Comparison of ENCODE assay signal across 10 mouse cellular contexts in genomic region chr19:57417800-57418580, GRCm38 (mm10). TPM values are rescaled to one million over a fixed set of nuclear protein-coding genes. Genes with fewer than 3 reads are reported as not detected.
A peak's percentile ranks its signal among the peaks of the same experiment; 100 is the strongest.
DNase-seq lines count a peak whose midpoint lies in the region; ATAC-seq and TF ChIP-seq lines count a peak whose summit lies in the region.
"Had no signal": no experiment of that assay in that cellular context is flagged by ENCODE, and none has a peak within 500 bp of the region (broad histone marks: within the 10 kb centered on the region; RNA-seq: fewer than 3 reads in every experiment).

No protein-coding gene starts in this region.

- no peak for ATAC-seq in forebrain, embryonic 16.5 days
- no peak for ATAC-seq in hindbrain, embryonic 11.5 days (ENCODE audit: low FRiP score)
- peak; percentile 73 for ATAC-seq in liver, embryonic 13.5 days (ENCODE audit: low read depth)

- no peak for DNase-seq in forebrain, embryonic 10.5 days (ENCODE audit: extremely low spot score, low spot score)
- DNase-seq in hindbrain, embryonic 11.5 days (ENCODE audit: low spot score), result peak; percentile 36
- DNase-seq in liver, embryonic 13.5 days, result no peak
- no peak for DNase-seq in left cerebral cortex, postnatal 36 days (ENCODE audit: low spot score in 2 of 2)
- no peak for DNase-seq in spleen, adult 18-20 months
- no peak for DNase-seq in left cerebral cortex, postnatal 4 days
- DNase-seq: adrenal gland, adult 2 months; lung, postnatal 10 days had no signal

- no peaks in the 10 kb centered on the region for H3K36me3 ChIP-seq in forebrain, embryonic 10.5 days (replicated peaks)
- H3K36me3 ChIP-seq in forebrain, embryonic 16.5 days (ENCODE audit: control insufficient read depth, insufficient read depth), result no peaks in the 10 kb centered on the region
- H3K36me3 ChIP-seq in E14TG2a.4 (ENCODE audit: insufficient read depth, low read length), result no peaks in the 10 kb centered on the region
- no peaks in the 10 kb centered on the region for H3K36me3 ChIP-seq in hindbrain, embryonic 11.5 days (ENCODE audit: control insufficient read depth, insufficient read depth, low read length)
- H3K36me3 ChIP-seq in liver, embryonic 13.5 days, result no peaks in the 10 kb centered on the region

- H3K9ac ChIP-seq in forebrain, embryonic 16.5 days (replicated peaks; ENCODE audit: low read depth, low read length), result no peak overlapping the region
- H3K9ac ChIP-seq in hindbrain, embryonic 11.5 days (ENCODE audit: low read depth, low read length), result no peak overlapping the region
- H3K9ac ChIP-seq in liver, embryonic 13.5 days, result no peak overlapping the region

- TF ChIP-seq CTCF in E14TG2a.4 (conservative IDR thresholded peaks at IDR 0.05; ENCODE audit: low read length), result no peak

- H3K9me3 ChIP-seq in forebrain, embryonic 10.5 days, result no peaks in the 10 kb centered on the region
- no peaks in the 10 kb centered on the region for H3K9me3 ChIP-seq in forebrain, embryonic 16.5 days (ENCODE audit: control insufficient read depth, low read length)
- no peaks in the 10 kb centered on the region for H3K9me3 ChIP-seq in E14TG2a.4 (ENCODE audit: low read length)
- no peaks in the 10 kb centered on the region for H3K9me3 ChIP-seq in hindbrain, embryonic 11.5 days (ENCODE audit: control insufficient read depth, low read length)
- no peaks in the 10 kb centered on the region for H3K9me3 ChIP-seq in liver, embryonic 13.5 days (replicated peaks)

- H3K4me3 ChIP-seq in forebrain, embryonic 10.5 days, result peak overlapping the region; percentile 37
- H3K4me3 ChIP-seq in forebrain, embryonic 16.5 days (replicated peaks; ENCODE audit: low read length), result no peak overlapping the region
- peak overlapping the region; percentile 52 for H3K4me3 ChIP-seq in E14TG2a.4 (replicated peaks; ENCODE audit: low read length)
- H3K4me3 ChIP-seq in hindbrain, embryonic 11.5 days (ENCODE audit: low read depth, low read length), result no peak overlapping the region
- peak overlapping the region; percentile 18; the same call in 1 of the 2 replicates for H3K4me3 ChIP-seq in liver, embryonic 13.5 days (replicated peaks)

- peaks cover 21% of the 10 kb centered on the region for H3K4me1 ChIP-seq in forebrain, embryonic 10.5 days
- no peaks in the 10 kb centered on the region for H3K4me1 ChIP-seq in forebrain, embryonic 16.5 days (replicated peaks; ENCODE audit: control insufficient read depth, insufficient read depth, low read length)
- H3K4me1 ChIP-seq in E14TG2a.4 (replicated peaks; ENCODE audit: low read depth, low read length), result peaks cover 15% of the 10 kb centered on the region
- peaks cover 2% of the 10 kb centered on the region; the same call in 1 of the 2 replicates for H3K4me1 ChIP-seq in hindbrain, embryonic 11.5 days (replicated peaks; ENCODE audit: control insufficient read depth, insufficient read depth, low read length)
- peaks cover 12% of the 10 kb centered on the region for H3K4me1 ChIP-seq in liver, embryonic 13.5 days (replicated peaks)

- no peak overlapping the region for H3K4me2 ChIP-seq in forebrain, embryonic 16.5 days (ENCODE audit: low read length)
- peak overlapping the region; percentile 27 for H3K4me2 ChIP-seq in hindbrain, embryonic 11.5 days (replicated peaks; ENCODE audit: low read depth, low read length)
- H3K4me2 ChIP-seq in liver, embryonic 13.5 days, result peak overlapping the region; percentile 51

- intact Hi-C loops in left cerebral cortex, postnatal 36 days (cut with DNase I), result no loop called here
- intact Hi-C loops in left cerebral cortex, postnatal 4 days (cut with DNase I), result no loop called here

- peaks cover 32% of the 10 kb centered on the region for H3K27me3 ChIP-seq in forebrain, embryonic 10.5 days (ENCODE audit: poor library complexity, severe bottlenecking)
- peaks cover 3% of the 10 kb centered on the region; the same call in 1 of the 2 replicates for H3K27me3 ChIP-seq in forebrain, embryonic 16.5 days (replicated peaks; ENCODE audit: control insufficient read depth, insufficient read depth, low read length)
- H3K27me3 ChIP-seq in E14TG2a.4 (ENCODE audit: insufficient read depth, low read length), result peaks cover 11% of the 10 kb centered on the region
- no peaks in the 10 kb centered on the region for H3K27me3 ChIP-seq in hindbrain, embryonic 11.5 days (ENCODE audit: control insufficient read depth, insufficient read depth, low read length)
- H3K27me3 ChIP-seq in liver, embryonic 13.5 days, result no peaks in the 10 kb centered on the region

- 24% methylated on average over 17 of the region's 17 CpGs for WGBS in forebrain, embryonic 10.5 days
- 26% methylated on average over 16 of the region's 17 CpGs for WGBS in forebrain, embryonic 16.5 days
- WGBS in hindbrain, embryonic 11.5 days, result 17% methylated on average over 17 of the region's 17 CpGs
- WGBS in liver, embryonic 13.5 days (ENCODE audit: insufficient replicate concordance), result 23% methylated on average over 17 of the region's 17 CpGs

- H3K27ac ChIP-seq in forebrain, embryonic 10.5 days, result no peak overlapping the region; the same call in 1 of the 2 replicates
- no peak overlapping the region for H3K27ac ChIP-seq in forebrain, embryonic 16.5 days (ENCODE audit: low read length)
- H3K27ac ChIP-seq in hindbrain, embryonic 11.5 days (ENCODE audit: low read depth, low read length), result no peak overlapping the region
- H3K27ac ChIP-seq in liver, embryonic 13.5 days, result no peak overlapping the region

RNA-seq across cellular contexts. Expression of gene Trub1, which starts 34.7 kb away (rescaled TPM):
- polyA plus RNA-seq in forebrain, embryonic 10.5 days (2016; fragmentation: Nextera tagmentation; extraction: Ambion mirVana), result 23.4 and 25.0 TPM in 2 replicates
- 17.3 and 18.5 TPM in 2 replicates for polyA plus RNA-seq in forebrain, embryonic 16.5 days (2015; fragmentation: Nextera tagmentation; extraction: Ambion mirVana)
- 14.8 and 17.8 TPM in 2 replicates for polyA plus RNA-seq in hindbrain, embryonic 11.5 days (2014; fragmentation: Nextera tagmentation; extraction: Ambion mirVana)
- 12.4 and 13.1 TPM in 2 replicates for polyA plus RNA-seq in liver, embryonic 13.5 days (2015; fragmentation: Nextera tagmentation; extraction: Ambion mirVana)
- 10 to 100 TPM; 19.2 to 20.6 TPM for total RNA-seq in left cerebral cortex, postnatal 36 days (2021)
- 10 to 100 TPM; 19.7 to 20.6 TPM for total RNA-seq in left cerebral cortex, postnatal 4 days (2021)

RNA-seq across cellular contexts. Expression of gene Fam160b1, which starts 57.5 kb away (rescaled TPM):
- 9.4 and 9.5 TPM in 2 replicates for polyA plus RNA-seq in forebrain, embryonic 10.5 days (2016; fragmentation: Nextera tagmentation; extraction: Ambion mirVana)
- polyA plus RNA-seq in forebrain, embryonic 16.5 days (2015; fragmentation: Nextera tagmentation; extraction: Ambion mirVana), result 14.7 and 18.6 TPM in 2 replicates
- 14.2 and 15.4 TPM in 2 replicates for polyA plus RNA-seq in hindbrain, embryonic 11.5 days (2014; fragmentation: Nextera tagmentation; extraction: Ambion mirVana)
- polyA plus RNA-seq in liver, embryonic 13.5 days (2015; fragmentation: Nextera tagmentation; extraction: Ambion mirVana), result 5.3 and 5.6 TPM in 2 replicates
- 10 to 100 TPM; 23.4 to 24.3 TPM for total RNA-seq in left cerebral cortex, postnatal 36 days (2021)
- 10 to 100 TPM; 27.9 to 30.4 TPM for total RNA-seq in left cerebral cortex, postnatal 4 days (2021)

Comparison
In these comparisons a context has a peak if more than half of its experiments do, and no peak if none do; other contexts are left out.
1. H3K4me3 ChIP-seq: peak in forebrain, embryonic 10.5 days (single experiment), E14TG2a.4 (single experiment) and liver, embryonic 13.5 days (single experiment); none in forebrain, embryonic 16.5 days (single experiment) and hindbrain, embryonic 11.5 days (single experiment).